Mouse (Mus musculus) brain, embryonic 14.5 days (tissue): ENCODE data around the gene Sdc3. TPM values are rescaled to one million over a fixed set of nuclear protein-coding genes. Genes with fewer than 3 reads are reported as not detected.
A peak's percentile ranks its signal among the peaks of the same experiment; 100 is the strongest.

ENCODE experiments used
- DNase-seq: peaks from one replicate; pipeline ENCODE4 v3.0.0-alpha.2; 2011; ENCODE audit warnings: low read depth
- CTCF ChIP-seq: fragments of 200-500 bp; IDR thresholded peaks from 2 replicates; pipeline ENCODE4 v1.5.1; 2012; ENCODE audit warnings: inconsistent platforms, mild to moderate bottlenecking, moderate library complexity, borderline replicate concordance; ENCODE audit not compliant: insufficient read depth, insufficient read length; ENCODE audit errors: extremely low read depth
- POLR2A ChIP-seq: fragments of 200-500 bp; IDR thresholded peaks from 2 replicates; pipeline ENCODE4 v1.6.1; 2012; ENCODE audit warnings: mild to moderate bottlenecking, inconsistent platforms, borderline replicate concordance; ENCODE audit not compliant: poor library complexity, insufficient read depth, insufficient read length, severe bottlenecking; ENCODE audit errors: extremely low read depth
- polyA plus RNA-seq: library from polyadenylated mRNA; depleted of rRNA; stranded (reverse); fragments of >200 nt; gene quantifications from 2 replicates; pipeline ENCODE4 v1.2.3, GENCODE M21; 2012; rRNA removed

Gene Sdc3
- polyA plus RNA-seq: 137 and 275 TPM in 2 replicates

GRCm38 (mm10) chr4:130792376-130793179, at the start of gene Sdc3:
Gene Sdc3 (plus strand): TSS chr4:130792537.
- TF ChIP-seq CTCF (no peak), POLR2A (peak; percentile 65)
- DNase-seq: peak; percentile 56

GRCm38 (mm10) chr4:130744058-130744457, 48.3 kb upstream of the Sdc3 start:
- DNase-seq: peak; percentile 28
- TF ChIP-seq POLR2A: no peak
- TF ChIP-seq CTCF: no peak

DNA sequence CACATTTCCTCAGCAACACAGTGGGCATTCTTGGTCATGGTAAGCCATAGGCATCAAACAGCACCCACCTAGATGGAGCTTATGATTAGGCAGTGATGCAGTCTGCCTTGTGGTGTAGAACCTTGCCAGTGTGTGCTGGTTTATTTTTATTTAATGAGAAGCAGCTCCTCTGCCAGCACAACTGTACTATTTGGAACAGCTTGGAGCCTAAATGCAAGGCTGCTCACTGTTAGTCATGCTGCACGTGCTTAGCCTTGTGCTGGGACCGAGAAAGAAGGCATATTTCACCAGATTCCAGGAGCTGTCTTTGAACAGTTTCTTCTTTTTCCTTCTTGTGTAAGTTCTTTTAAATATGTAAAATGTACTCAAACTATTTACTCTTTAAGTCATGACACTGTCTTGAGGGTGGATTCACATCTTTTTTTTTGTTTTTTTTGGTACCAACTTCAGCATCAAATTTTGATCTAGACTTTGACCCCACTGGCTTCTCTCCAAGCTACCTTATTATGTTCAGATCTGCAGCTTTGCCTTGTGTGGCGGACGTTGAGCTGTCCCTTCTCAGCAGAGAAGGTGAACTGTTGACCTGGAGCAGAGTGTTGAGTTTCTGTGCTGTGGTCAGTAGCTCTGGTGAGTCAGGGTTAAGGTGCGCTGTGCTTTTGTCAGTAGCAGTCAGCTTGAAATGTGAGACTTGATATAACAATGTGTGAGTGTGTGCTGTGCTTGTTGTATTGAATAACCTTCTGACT, 46.6 kb upstream of the Sdc3 start:
- TF ChIP-seq POLR2A (no peak), CTCF (no peak)
- DNase-seq: peak; percentile 30

DNA sequence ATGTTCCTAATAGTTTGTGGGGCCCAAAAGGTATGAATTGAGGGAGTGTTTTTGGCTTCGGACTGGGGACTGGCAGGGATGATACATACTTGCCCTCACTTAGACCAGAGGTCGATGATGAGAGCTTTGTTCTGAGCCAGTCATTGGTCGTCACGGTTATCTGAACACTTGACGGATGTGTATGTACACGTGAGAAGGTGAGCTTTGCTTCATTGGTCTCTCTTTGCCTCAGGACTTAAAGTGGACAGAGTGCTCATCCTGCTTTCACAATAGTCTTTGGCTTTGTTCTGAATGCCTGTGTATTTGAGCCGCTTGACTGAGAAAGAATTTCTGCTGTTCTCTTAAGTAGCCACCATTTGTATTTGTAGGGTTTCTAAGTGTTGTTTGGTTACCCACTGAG, 42.8 kb upstream of the Sdc3 start:
- TF ChIP-seq CTCF (no peak), POLR2A (no peak)
- DNase-seq: no peak

GRCm38 (mm10) chr4:130751966-130752365, 40.4 kb upstream of the Sdc3 start:
- TF ChIP-seq POLR2A (no peak), CTCF (no peak)
- DNase-seq: no peak

DNA sequence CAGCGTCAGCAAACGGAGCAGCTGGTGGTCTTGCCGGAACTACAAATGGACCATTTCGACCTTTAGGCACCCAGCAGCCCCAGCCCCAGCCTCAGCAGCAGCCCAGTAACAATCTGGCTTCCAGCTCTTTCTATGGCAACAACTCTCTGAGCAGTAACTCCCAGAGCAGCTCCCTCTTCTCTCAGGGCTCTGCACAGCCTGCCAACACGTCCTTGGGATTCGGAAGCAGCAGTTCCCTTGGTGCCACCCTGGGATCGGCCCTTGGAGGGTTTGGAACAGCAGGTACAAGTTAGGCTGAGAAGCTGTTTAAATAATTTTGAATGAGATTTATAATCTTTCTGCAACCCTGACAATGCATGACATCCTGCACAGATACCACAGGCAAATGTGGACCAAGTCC, 39.7 kb upstream of the Sdc3 start:
- TF ChIP-seq POLR2A: no peak
- TF ChIP-seq CTCF: no peak
- no peak for DNase-seq

DNA sequence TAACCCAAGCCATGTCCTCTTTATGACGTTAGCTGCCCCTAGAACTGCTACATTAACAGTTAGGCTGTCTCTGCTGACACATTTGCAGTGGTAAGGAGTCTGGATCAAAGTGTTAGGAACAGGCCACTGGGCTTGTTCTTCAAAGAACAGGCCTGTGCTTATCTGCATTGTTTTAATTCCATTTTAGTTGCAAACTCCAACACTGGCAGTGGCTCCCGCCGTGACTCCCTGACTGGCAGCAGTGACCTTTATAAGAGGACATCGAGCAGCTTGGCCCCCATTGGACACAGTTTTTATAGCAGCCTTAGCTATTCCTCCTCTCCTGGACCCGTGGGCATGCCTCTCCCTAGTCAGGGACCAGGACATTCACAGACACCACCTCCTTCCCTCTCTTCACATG, 38.6 kb upstream of the Sdc3 start:
- TF ChIP-seq POLR2A (no peak), CTCF (no peak)
- DNase-seq: no peak

DNA sequence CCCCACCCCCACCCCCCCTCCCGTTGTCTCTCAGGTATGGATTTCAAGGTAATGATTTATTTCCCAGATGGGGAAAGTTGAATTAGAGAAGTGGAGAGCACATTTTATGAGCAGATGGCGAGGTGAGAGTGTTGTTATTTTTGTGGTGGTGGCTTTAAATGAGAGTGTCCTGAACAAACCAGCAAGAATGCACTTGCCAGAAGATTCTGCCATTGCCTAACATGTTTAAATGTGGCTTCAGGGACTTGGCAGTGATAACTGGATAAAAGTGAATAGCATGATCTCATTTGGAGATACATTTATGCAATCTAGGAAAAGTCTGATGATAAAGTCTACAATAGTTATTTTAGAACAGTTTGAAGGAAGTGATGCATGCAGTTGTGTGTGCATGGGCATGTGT, 37.6 kb upstream of the Sdc3 start:
- TF ChIP-seq CTCF (no peak), POLR2A (no peak)
- no peak for DNase-seq

DNA sequence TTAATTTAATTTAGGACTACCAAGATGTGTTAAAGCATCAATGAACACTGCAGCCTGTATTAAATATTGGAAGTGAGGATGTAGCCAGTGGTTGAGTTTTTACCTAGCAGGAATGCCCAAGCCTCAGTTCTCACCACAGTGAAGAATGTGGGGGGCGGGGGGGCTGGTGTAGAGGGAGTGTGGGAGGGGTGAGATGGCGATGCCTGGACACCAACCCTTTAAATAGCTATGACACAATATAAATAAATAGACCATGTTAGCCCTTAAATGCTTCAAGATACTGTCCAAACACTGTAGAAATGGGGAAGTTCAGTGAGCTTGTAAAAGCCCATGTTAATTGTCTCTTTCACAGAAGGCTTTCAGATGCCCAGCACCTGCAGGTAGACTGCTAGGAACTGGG, 32.5 kb upstream of the Sdc3 start:
- TF ChIP-seq CTCF (no peak), POLR2A (no peak)

DNA sequence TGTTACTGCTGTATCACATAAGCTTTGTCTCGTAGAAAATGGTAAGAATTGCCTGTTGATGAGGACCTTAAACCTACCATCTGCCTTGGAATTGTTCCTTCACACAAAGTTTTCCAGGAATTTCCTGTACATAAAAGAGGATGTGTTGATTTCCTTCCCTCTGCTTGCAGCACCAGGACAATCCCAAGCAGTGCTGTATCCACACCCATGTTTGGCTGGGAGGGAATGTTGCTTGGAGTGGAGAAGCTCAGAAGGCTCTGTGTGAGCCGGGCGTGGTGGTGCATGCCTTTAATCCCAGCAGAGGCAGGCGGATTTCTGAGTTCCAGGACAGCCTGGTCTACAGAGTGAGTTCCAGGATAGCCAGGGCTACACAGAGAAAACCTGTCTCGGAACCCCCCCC, 30.5 kb upstream of the Sdc3 start:
- DNase-seq: no peak
- no peak for TF ChIP-seq CTCF
- no peak for TF ChIP-seq POLR2A

More for the DNA sequence above, 32.5 kb upstream of the Sdc3 start:
- no peak for DNase-seq

- TF ChIP-seq POLR2A: no peak
- TF ChIP-seq CTCF: no peak
- DNase-seq: no peak
Measured at GRCm38 (mm10) chr4:130765399-130766160, 26.8 kb upstream of the Sdc3 start.
